Mouse (Mus musculus) limb, embryonic 11.5 days (tissue): Measurements from ENCODE around the gene Gpc6. TPM values are rescaled to one million over a fixed set of nuclear protein-coding genes. Genes with fewer than 3 reads are reported as not detected.

Source experiments
- ATAC-seq: fragments of 200-750 bp; cut with Nextera tagmentation; 2 replicates; pipeline ENCODE4 v1.8.0; 2017; ENCODE audit warnings: low read depth; ENCODE audit not compliant: insufficient number of reproducible peaks, low FRiP score, low TSS enrichment
- DNase-seq: peaks from one replicate; pipeline ENCODE4 v3.0.0-alpha.2; 2015; ENCODE audit warnings: low spot score
- H3K27ac ChIP-seq: fragments of 300-500 bp; sonication (generic); replicated peaks from 2 replicates; pipeline ENCODE4 v1.5.1; 2014; ENCODE audit warnings: low read depth, mild to moderate bottlenecking, low read length
- H3K27me3 ChIP-seq: fragments of 300-500 bp; sonication (generic); 2 replicates; pipeline ENCODE4 v1.6.1; 2014; ENCODE audit warnings: mild to moderate bottlenecking, low read length, mixed read lengths; ENCODE audit not compliant: control insufficient read depth, insufficient read depth
- H3K36me3 ChIP-seq: fragments of 300-500 bp; sonication (generic); 2 replicates; pipeline ENCODE4 v1.6.1; 2014; ENCODE audit warnings: mild to moderate bottlenecking, low read length, moderate library complexity, mixed read lengths; ENCODE audit not compliant: control insufficient read depth, insufficient read depth
- H3K4me1 ChIP-seq: fragments of 300-500 bp; sonication (generic); 2 replicates; pipeline ENCODE4 v1.6.1; 2014; ENCODE audit warnings: low read length, mixed read lengths; ENCODE audit not compliant: control insufficient read depth, insufficient read depth
- H3K4me2 ChIP-seq: fragments of 300-500 bp; sonication (generic); 2 replicates; pipeline ENCODE4 v1.6.1; 2014; ENCODE audit warnings: low read depth, mild to moderate bottlenecking, moderate library complexity; ENCODE audit not compliant: severe bottlenecking
- H3K4me3 ChIP-seq: fragments of 300-500 bp; sonication (generic); 2 replicates; pipeline ENCODE4 v1.5.1; 2014; ENCODE audit warnings: low read depth, low read length
- H3K9ac ChIP-seq: fragments of 300-500 bp; sonication (generic); 2 replicates; pipeline ENCODE4 v1.6.1; 2014; ENCODE audit warnings: mild to moderate bottlenecking, low read length
- H3K9me3 ChIP-seq: fragments of 300-500 bp; sonication (generic); 2 replicates; pipeline ENCODE4 v1.6.1; 2016; ENCODE audit warnings: low read length; ENCODE audit not compliant: control insufficient read depth
- WGBS: fragments of 180-500 bp; shearing (Covaris S2); extraction: QIAGEN DNeasy Blood & Tissue Kit; methylation state at CpG from one replicate; pipeline ENCODE4 v1.1.7; 2014; 5-methylcytosine and 5-hydroxymethylcytosine counted together
- microRNA-seq: library from miRNA; unstranded; fragments of <30 nt; microRNA quantifications from one replicate; pipeline ENCODE4, GENCODE M21; 2016
- polyA plus RNA-seq: library from polyadenylated mRNA; unstranded; fragments of >200 nt; fragmentation: Nextera tagmentation; extraction: Ambion mirVana; gene quantifications from 2 replicates; pipeline ENCODE4 v1.2.1, GENCODE M21; 2014

The Gpc6 gene
- polyA plus RNA-seq, 1 experiment from 2014 or later: 39.1 TPM

DNA sequence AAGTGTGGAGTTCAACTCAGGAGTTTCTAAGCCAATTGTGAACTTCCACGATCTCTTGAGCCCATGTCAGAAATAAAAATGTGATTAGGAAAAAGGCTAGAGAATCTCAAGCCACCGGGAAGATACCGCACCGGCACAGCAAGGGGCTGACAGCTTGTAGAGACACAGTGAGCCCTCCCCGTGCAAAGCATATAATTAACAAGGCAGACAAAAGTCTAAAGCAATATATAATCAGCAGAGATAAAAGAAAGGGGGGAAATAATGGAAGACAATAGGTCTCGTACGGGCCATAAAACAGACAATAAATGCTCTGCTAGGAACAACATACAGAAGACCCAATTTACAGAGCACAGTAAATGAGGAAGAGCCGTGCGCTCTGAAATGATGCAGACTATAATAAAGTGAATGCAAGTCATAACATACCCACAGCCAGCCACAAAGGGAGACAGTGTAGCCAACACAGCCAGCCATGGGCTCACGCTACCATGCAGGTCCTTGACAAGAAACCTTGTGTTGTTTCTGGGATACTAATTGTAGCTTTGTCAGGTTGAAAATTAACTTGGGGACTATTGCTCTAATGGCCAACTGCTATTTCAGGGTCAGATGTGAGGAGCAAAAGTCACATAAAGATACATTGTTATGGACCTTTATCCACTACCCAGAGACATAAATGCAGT lies 1096.9 kb downstream of the Gpc6 start:
- Histone ChIP-seq H3K4me3 (no peak overlapping the region), H3K27me3 (no peaks in the 10 kb centered on the region), H3K9me3 (no peaks in the 10 kb centered on the region), H3K4me1 (no peaks in the 10 kb centered on the region), H3K9ac (no peak overlapping the region), H3K27ac (no peak overlapping the region), H3K36me3 (no peaks in the 10 kb centered on the region), H3K4me2 (no peak overlapping the region)
- 78% methylated on average over 10 of the region's 10 CpGs for WGBS
- ATAC-seq (no peak), DNase-seq (no peak)

Small RNA genes within 50 kb of the gene (microRNA-seq; reads per million reads assigned to microRNA genes)
- not detected for gene Mir6239
